Mouse (Mus musculus): ENCODE measurements around the gene Crtap. TPM values are rescaled to one million over a fixed set of nuclear protein-coding genes. Genes with fewer than 3 reads are reported as not detected.
"Not testable (repeated sequence)": the region's sequence is repeated elsewhere in the genome, so short reads cannot be mapped to it uniquely, and the experiment has no call there.

Gene Crtap
- total RNA-seq, 2 experiments from 2014 or later = 5.6 to 32.6 TPM

- peak; percentile 97 for ATAC-seq (ENCODE audit: poor library complexity, severe bottlenecking)
Measured at GRCm38 (mm10) chr9:114329855-114330254, 60.6 kb downstream of the Crtap start, which contains the start of gene Bcl2a1c. Bcl2a1c (plus strand) TSS chr9:114330135.

DNA sequence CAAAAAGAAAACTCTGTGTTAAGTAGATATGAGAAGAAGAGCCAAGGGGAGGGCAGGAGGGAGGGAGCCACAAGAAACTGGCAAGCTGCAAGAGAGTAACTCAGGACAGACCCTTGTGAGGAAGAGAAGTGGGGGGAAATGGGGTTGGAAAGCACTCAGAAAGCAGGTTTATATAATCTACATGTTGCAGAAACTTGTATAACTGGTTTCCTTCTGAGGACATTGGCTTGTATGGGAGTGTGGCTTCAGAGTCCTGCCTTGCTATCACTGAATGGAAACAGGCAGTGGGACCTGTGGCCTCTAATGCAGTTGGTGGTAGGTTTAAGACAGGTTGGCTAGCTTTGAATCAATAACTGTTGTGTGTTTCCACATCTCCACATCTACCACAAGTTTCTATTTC, 62.1 kb downstream of the Crtap start:
- not testable (repeated sequence) for ATAC-seq (ENCODE audit: poor library complexity, severe bottlenecking)

DNA sequence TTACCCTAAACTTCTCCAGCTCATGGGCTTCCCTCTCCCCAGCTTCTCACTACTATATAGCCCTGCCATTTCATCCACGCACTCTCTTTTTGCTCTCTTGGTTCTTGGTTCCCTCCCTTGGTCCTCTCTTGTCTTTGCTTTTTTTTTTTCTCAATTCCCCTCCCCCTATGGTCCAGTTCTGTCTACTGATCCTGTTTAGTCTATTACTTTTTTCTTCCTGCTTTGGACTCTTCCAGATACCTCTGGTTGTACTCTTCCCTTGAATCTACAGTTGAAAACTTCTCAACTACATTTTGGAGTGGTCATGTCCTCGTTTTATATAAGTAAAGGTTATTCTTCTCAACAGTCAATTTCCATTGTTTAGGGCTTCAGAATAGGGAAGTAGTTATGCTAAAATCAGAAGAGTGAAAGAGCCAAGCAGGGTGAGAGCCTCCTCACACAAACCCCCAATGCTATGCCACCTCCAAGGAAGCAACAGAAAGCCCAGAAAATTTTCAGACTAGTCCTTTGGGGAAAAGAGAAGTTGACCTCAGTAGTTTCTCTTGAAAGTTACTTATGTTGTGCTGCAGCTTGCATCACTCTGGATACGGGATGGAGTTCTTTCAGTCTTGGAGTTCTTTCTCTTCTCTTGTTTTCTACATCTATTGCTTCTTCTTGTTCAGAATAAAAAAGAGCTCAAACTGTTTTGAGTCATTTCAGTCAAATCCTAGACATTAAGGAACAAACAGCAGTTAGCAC, 64.3 kb downstream of the Crtap start:
- ATAC-seq (ENCODE audit: poor library complexity, severe bottlenecking) = peak; percentile 54

Other genes starting within 250 kb of the Crtap start
- not detected in 2 replicates for gene Bcl2a1c, start 60.5 kb downstream of the Crtap start, total RNA-seq (2015)
- not detected in 2 replicates for gene Bcl2a1c, start 60.5 kb downstream of the Crtap start, total RNA-seq (2017)
- gene Glb1, start 10.4 kb upstream of the Crtap start, total RNA-seq (2015) = 29.8 TPM in 2 replicates
- 21.2 and 24.5 TPM in 2 replicates for gene Glb1, start 10.4 kb upstream of the Crtap start, total RNA-seq (2017)
- gene Tmppe, start 10.4 kb upstream of the Crtap start, total RNA-seq (2015) = 1.2 and 2.4 TPM in 2 replicates
- 4.6 and 6.9 TPM in 2 replicates for gene Tmppe, start 10.4 kb upstream of the Crtap start, total RNA-seq (2017)
- 0.18 TPM in 1 of 2 replicates, not detected in the other for gene Ccr4, start 114.2 kb upstream of the Crtap start, total RNA-seq (2015)
- 0.07 TPM in 1 of 2 replicates, not detected in the other for gene Ccr4, start 114.2 kb upstream of the Crtap start, total RNA-seq (2017)
- gene C130032M10Rik, start 125.0 kb upstream of the Crtap start, total RNA-seq (2015) = not detected in 2 replicates
- gene C130032M10Rik, start 125.0 kb upstream of the Crtap start, total RNA-seq (2017) = not detected in 2 replicates
- gene Trim71, start 173.7 kb upstream of the Crtap start, total RNA-seq (2015) = not detected in 2 replicates
- not detected in 2 replicates for gene Trim71, start 173.7 kb upstream of the Crtap start, total RNA-seq (2017)
- gene Cnot10, start 249.5 kb upstream of the Crtap start, total RNA-seq (2015) = 14.3 and 14.7 TPM in 2 replicates
- 26.8 and 33.3 TPM in 2 replicates for gene Cnot10, start 249.5 kb upstream of the Crtap start, total RNA-seq (2017)

Measured in megakaryocyte, adult 5-6 weeks (primary cell).